Mouse (Mus musculus): ENCODE measurements around the gene Plod1.

- no peak for TF ChIP-seq CTCF (conservative IDR thresholded peaks at IDR 0.05; ENCODE audit: low read length)
- no peak for TF ChIP-seq NANOG (IDR thresholded peaks at IDR 0.05; ENCODE audit: borderline replicate concordance, low read length)
- no peak for TF ChIP-seq POU5F1 (IDR thresholded peaks at IDR 0.05; ENCODE audit: borderline replicate concordance, low read length)
Measured at GRCm38 (mm10) chr4:147934611-147935010, 2.0 kb downstream of the Plod1 start.
